Mouse (Mus musculus): ENCODE measurements around the gene Sema5b.

GRCm38 (mm10) chr16:35607250-35607649 is 66.3 kb downstream of the Sema5b start:
- TF ChIP-seq POLR2A (IDR thresholded peaks at IDR 0.05; ENCODE audit: borderline replicate concordance, control insufficient read depth, low read depth, low read length) = no peak
- TF ChIP-seq CTCF (IDR thresholded peaks at IDR 0.05; ENCODE audit: control insufficient read depth, insufficient read depth, low read length) = no peak
